Mouse (Mus musculus): ENCODE results near the gene Tlx1. TPM values are rescaled to one million over a fixed set of nuclear protein-coding genes. Genes with fewer than 3 reads are reported as not detected.

The Tlx1 gene
- polyA plus RNA-seq, 1 experiment from 2014 or later: not detected

- H3K4me3 ChIP-seq (ENCODE audit: low read depth, low read length): no peak overlapping the region
- WGBS (ENCODE audit: insufficient replicate concordance): 67% methylated on average over 2 of the region's 3 CpGs
- no peak overlapping the region for H3K4me2 ChIP-seq (ENCODE audit: low read depth, low read length)
- no peaks in the 10 kb centered on the region for H3K9me3 ChIP-seq (ENCODE audit: low read length)
- DNase-seq: no peak
- no peak overlapping the region for H3K27ac ChIP-seq (ENCODE audit: low read depth)
- H3K27me3 ChIP-seq (ENCODE audit: insufficient read depth, low read length): no peaks in the 10 kb centered on the region
- no peak overlapping the region for H3K9ac ChIP-seq (replicated peaks)
- no peak for TF ChIP-seq EP300 (IDR thresholded peaks at IDR 0.05; ENCODE audit: low read depth)
- TF ChIP-seq CTCF (IDR thresholded peaks at IDR 0.05; ENCODE audit: low read depth): no peak
- no peak for ATAC-seq
- H3K4me1 ChIP-seq (ENCODE audit: insufficient read depth): 0 out of 2 replicates have a peak, but pooled peaks cover 6% of the 10 kb centered on the region
- no peaks in the 10 kb centered on the region for H3K36me3 ChIP-seq (replicated peaks; ENCODE audit: insufficient read depth, low read length)
Observed at GRCm38 (mm10) chr19:45114772-45115171, 35.7 kb upstream of the Tlx1 start.

GRCm38 (mm10) chr19:45116798-45117197 is 33.7 kb upstream of the Tlx1 start:
- 0 out of 2 replicates have a peak, but pooled peaks cover 6% of the 10 kb centered on the region for H3K4me1 ChIP-seq (ENCODE audit: insufficient read depth)
- 40% methylated on average over 1 of the region's 1 CpGs for WGBS (ENCODE audit: insufficient replicate concordance)

DNA sequence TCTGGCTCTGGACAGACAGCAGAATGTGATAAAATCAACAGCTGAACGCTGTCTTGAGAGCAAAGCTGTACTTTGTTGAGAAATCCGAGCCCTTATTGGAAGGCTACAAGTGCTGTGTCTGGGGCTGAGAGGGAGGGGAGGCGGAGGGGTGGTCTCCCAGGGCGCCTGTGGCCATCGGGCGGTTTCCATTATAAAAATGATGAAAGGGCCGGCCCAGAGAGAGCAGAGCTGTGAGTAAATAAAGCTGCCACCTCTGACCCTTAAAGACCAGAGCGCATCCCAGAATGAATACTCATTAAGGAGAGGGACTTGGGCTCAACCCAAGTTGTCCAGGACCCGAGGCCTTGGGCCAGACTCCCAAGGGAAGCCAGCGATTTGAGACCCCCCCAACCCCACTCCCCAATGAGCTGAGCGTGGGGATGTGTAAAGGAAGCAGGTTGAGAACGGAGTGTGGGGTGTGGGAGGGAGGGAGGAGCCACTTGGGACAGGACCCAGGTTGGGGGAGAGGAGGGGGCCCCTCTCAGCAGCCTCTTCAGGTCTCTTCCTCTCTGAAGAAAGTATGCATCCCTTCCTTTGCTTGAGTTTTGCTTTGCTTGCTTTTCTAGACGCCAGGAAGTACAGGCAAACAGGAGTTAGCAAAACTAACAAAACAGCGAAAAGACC is 18.4 kb upstream of the Tlx1 start:
- no peak overlapping the region for H3K4me3 ChIP-seq (ENCODE audit: low read depth, low read length)
- ATAC-seq: no peak
- H3K4me1 ChIP-seq (ENCODE audit: insufficient read depth): no peaks in the 10 kb centered on the region
- H3K4me2 ChIP-seq (ENCODE audit: low read depth, low read length): no peak overlapping the region
- no peaks in the 10 kb centered on the region for H3K9me3 ChIP-seq (ENCODE audit: low read length)
- H3K27me3 ChIP-seq (ENCODE audit: insufficient read depth, low read length): peaks cover 20% of the 10 kb centered on the region
- no peak for DNase-seq
- H3K27ac ChIP-seq (ENCODE audit: low read depth): no peak overlapping the region
- 30% methylated on average over 14 of the region's 14 CpGs for WGBS (ENCODE audit: insufficient replicate concordance)
- no peak overlapping the region for H3K9ac ChIP-seq (replicated peaks)
- H3K36me3 ChIP-seq (replicated peaks; ENCODE audit: insufficient read depth, low read length): no peaks in the 10 kb centered on the region
- no peak for TF ChIP-seq CTCF (IDR thresholded peaks at IDR 0.05; ENCODE audit: low read depth)
- no peak for TF ChIP-seq EP300 (IDR thresholded peaks at IDR 0.05; ENCODE audit: low read depth)

More at GRCm38 (mm10) chr19:45116798-45117197, 33.7 kb upstream of the Tlx1 start:
- Histone ChIP-seq H3K27me3 (ENCODE audit: insufficient read depth, low read length) (no peaks in the 10 kb centered on the region), H3K36me3 (replicated peaks; ENCODE audit: insufficient read depth, low read length) (no peaks in the 10 kb centered on the region), H3K4me3 (ENCODE audit: low read depth, low read length) (no peak overlapping the region), H3K27ac (ENCODE audit: low read depth) (no peak overlapping the region), H3K9me3 (ENCODE audit: low read length) (no peaks in the 10 kb centered on the region), H3K9ac (replicated peaks) (no peak overlapping the region), H3K4me2 (ENCODE audit: low read depth, low read length) (no peak overlapping the region)
- DNase-seq: peak; percentile 40
- no peak for ATAC-seq
- TF ChIP-seq EP300 (IDR thresholded peaks at IDR 0.05; ENCODE audit: low read depth) (no peak), CTCF (IDR thresholded peaks at IDR 0.05; ENCODE audit: low read depth) (peak; percentile 67)

GRCm38 (mm10) chr19:45142531-45142930 is 7.9 kb upstream of the Tlx1 start:
- Histone ChIP-seq H3K27ac (ENCODE audit: low read depth) (no peak overlapping the region), H3K9ac (replicated peaks) (no peak overlapping the region), H3K4me2 (ENCODE audit: low read depth, low read length) (no peak overlapping the region), H3K4me3 (ENCODE audit: low read depth, low read length) (no peak overlapping the region), H3K9me3 (ENCODE audit: low read length) (no peaks in the 10 kb centered on the region), H3K27me3 (ENCODE audit: insufficient read depth, low read length) (peaks cover 80% of the 10 kb centered on the region), H3K4me1 (ENCODE audit: insufficient read depth) (no peaks in the 10 kb centered on the region; the same call in 1 of the 2 replicates), H3K36me3 (replicated peaks; ENCODE audit: insufficient read depth, low read length) (no peaks in the 10 kb centered on the region)
- WGBS (ENCODE audit: insufficient replicate concordance): 16% methylated on average over 3 of the region's 3 CpGs
- no peak for ATAC-seq
- DNase-seq: no peak
- no peak for TF ChIP-seq EP300 (IDR thresholded peaks at IDR 0.05; ENCODE audit: low read depth)
- TF ChIP-seq CTCF (IDR thresholded peaks at IDR 0.05; ENCODE audit: low read depth): no peak

DNA sequence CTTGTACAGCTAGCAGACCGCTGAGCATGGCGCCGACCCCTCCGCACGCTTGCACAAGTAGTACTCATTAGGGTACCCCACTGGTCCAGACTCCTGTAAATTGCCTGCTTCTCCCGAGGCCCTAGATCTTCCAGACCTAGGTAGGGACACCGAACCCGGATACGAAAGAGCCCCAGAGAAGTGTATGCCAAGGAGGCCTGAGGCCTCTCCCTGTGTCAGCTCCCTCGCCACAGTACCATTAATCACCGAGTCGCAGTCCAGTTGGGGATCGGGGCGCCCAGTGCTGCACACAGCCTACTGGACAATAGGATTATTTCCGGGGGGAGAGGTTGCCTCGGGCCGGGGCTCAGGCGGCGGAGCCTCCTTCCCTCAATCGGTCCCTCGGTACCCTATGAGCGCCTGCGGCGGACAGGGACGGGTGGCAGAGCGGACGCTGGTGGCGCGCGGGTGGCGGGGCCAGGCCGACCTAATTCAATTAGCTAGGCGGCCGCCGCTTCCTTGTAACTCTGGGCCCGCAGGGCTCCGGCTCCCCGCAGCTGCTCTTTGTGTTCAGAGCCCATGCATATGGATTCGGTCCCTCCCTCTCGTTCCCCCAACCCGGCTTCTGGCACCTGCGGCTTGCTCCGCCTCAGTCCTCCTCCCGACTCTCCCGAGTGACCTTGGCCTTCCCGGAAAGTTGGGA is 7.1 kb upstream of the Tlx1 start:
- ATAC-seq: no peak
- no peak for DNase-seq

GRCm38 (mm10) chr19:45147071-45147470 is 3.4 kb upstream of the Tlx1 start:
- Histone ChIP-seq H3K27ac (ENCODE audit: low read depth) (no peak overlapping the region), H3K4me1 (ENCODE audit: insufficient read depth) (no peaks in the 10 kb centered on the region; the same call in 1 of the 2 replicates), H3K4me3 (ENCODE audit: low read depth, low read length) (no peak overlapping the region), H3K9ac (replicated peaks) (no peak overlapping the region), H3K27me3 (ENCODE audit: insufficient read depth, low read length) (peaks cover 94% of the 10 kb centered on the region), H3K9me3 (ENCODE audit: low read length) (no peaks in the 10 kb centered on the region), H3K36me3 (replicated peaks; ENCODE audit: insufficient read depth, low read length) (no peaks in the 10 kb centered on the region), H3K4me2 (ENCODE audit: low read depth, low read length) (no peak overlapping the region)
- ATAC-seq: no peak
- no peak for DNase-seq
- TF ChIP-seq EP300 (IDR thresholded peaks at IDR 0.05; ENCODE audit: low read depth) (no peak), CTCF (IDR thresholded peaks at IDR 0.05; ENCODE audit: low read depth) (no peak)
- 5% methylated on average over 4 of the region's 4 CpGs for WGBS (ENCODE audit: insufficient replicate concordance)

More for the DNA sequence above, 7.1 kb upstream of the Tlx1 start:
- 4% methylated on average over 45 of the region's 46 CpGs for WGBS (ENCODE audit: insufficient replicate concordance)
- Histone ChIP-seq H3K36me3 (replicated peaks; ENCODE audit: insufficient read depth, low read length) (no peaks in the 10 kb centered on the region), H3K4me3 (ENCODE audit: low read depth, low read length) (no peak overlapping the region), H3K4me2 (ENCODE audit: low read depth, low read length) (no peak overlapping the region), H3K27ac (ENCODE audit: low read depth) (no peak overlapping the region), H3K4me1 (ENCODE audit: insufficient read depth) (no peaks in the 10 kb centered on the region; the same call in 1 of the 2 replicates), H3K9me3 (ENCODE audit: low read length) (no peaks in the 10 kb centered on the region), H3K27me3 (ENCODE audit: insufficient read depth, low read length) (peaks cover 88% of the 10 kb centered on the region), H3K9ac (replicated peaks) (no peak overlapping the region)
- TF ChIP-seq CTCF (IDR thresholded peaks at IDR 0.05; ENCODE audit: low read depth) (no peak), EP300 (IDR thresholded peaks at IDR 0.05; ENCODE audit: low read depth) (no peak)
